Comparison of ENCODE assay signal across 15 mouse cellular contexts in genomic region chr6:138800836-138801740, GRCm38 (mm10).
DNase-seq lines count a peak whose midpoint lies in the region; ATAC-seq lines count a peak whose summit lies in the region.
"Had no signal": no experiment of that assay in that cellular context is flagged by ENCODE, and none has a peak within 500 bp of the region (broad histone marks: within the 10 kb centered on the region; RNA-seq: fewer than 3 reads in every experiment).

No protein-coding gene starts in this region.

- no peaks in the 10 kb centered on the region for H3K4me1 ChIP-seq in forebrain, embryonic 14.5 days (ENCODE audit: control insufficient read depth, insufficient read depth, low read length)
- H3K4me1 ChIP-seq: kidney, embryonic 15.5 days; liver, embryonic 12.5 days had no signal

- DNase-seq in heart, adult 8-10 months (ENCODE audit: low spot score) = peak; percentile 16
- no peak for DNase-seq in heart, adult 11 months
- peak; percentile 3 for DNase-seq in R1 (ENCODE audit: low read depth, low spot score)
- peak; percentile 53 for DNase-seq in forebrain, embryonic 14.5 days (ENCODE audit: low spot score)
- DNase-seq in left cerebral cortex, postnatal 14 days (ENCODE audit: low spot score in 2 of 2) = peak; percentile 22 to 33
- DNase-seq in cerebellum, adult 11-12 months = no peak
- DNase-seq: adrenal gland, postnatal 10 days; lung, postnatal 10 days; spleen, adult 18-20 months had no signal

- no peak overlapping the region for H3K9ac ChIP-seq in forebrain, embryonic 14.5 days (ENCODE audit: low read length)
- H3K9ac ChIP-seq: kidney, embryonic 15.5 days; liver, embryonic 12.5 days; midbrain, embryonic 12.5 days had no signal

- 57% methylated on average over 8 of the region's 8 CpGs for WGBS in forebrain, embryonic 14.5 days

- no peaks in the 10 kb centered on the region for H3K36me3 ChIP-seq in forebrain, embryonic 14.5 days (ENCODE audit: control insufficient read depth, insufficient read depth, low read length)
- H3K36me3 ChIP-seq: kidney, embryonic 15.5 days; liver, embryonic 12.5 days; midbrain, embryonic 12.5 days had no signal

- no peak overlapping the region for H3K4me2 ChIP-seq in forebrain, embryonic 14.5 days (ENCODE audit: low read length)
- H3K4me2 ChIP-seq: kidney, embryonic 15.5 days; liver, embryonic 12.5 days; midbrain, embryonic 12.5 days had no signal

- no peak overlapping the region for H3K27ac ChIP-seq in forebrain, embryonic 14.5 days (ENCODE audit: low read depth, low read length)
- H3K27ac ChIP-seq: kidney, embryonic 15.5 days; liver, embryonic 12.5 days; midbrain, embryonic 12.5 days had no signal

- no peak overlapping the region for H3K4me3 ChIP-seq in forebrain, embryonic 14.5 days (ENCODE audit: low read depth, low read length)
- H3K4me3 ChIP-seq: kidney, embryonic 15.5 days; liver, embryonic 12.5 days; midbrain, embryonic 12.5 days had no signal

- intact Hi-C loops in left cerebral cortex, postnatal 14 days (cut with DNase I) = no loop called here

- peak; percentile 80 for ATAC-seq in forebrain, embryonic 14.5 days
- ATAC-seq in granulocyte monocyte progenitor cell, adult 5-6 weeks (replicated peaks; ENCODE audit: poor library complexity, severe bottlenecking) = no peak
- ATAC-seq: liver, embryonic 12.5 days; Patski had no signal

- H3K9me3 ChIP-seq in forebrain, embryonic 14.5 days (replicated peaks; ENCODE audit: control insufficient read depth, low read length) = no peaks in the 10 kb centered on the region
- H3K9me3 ChIP-seq: kidney, embryonic 15.5 days; liver, embryonic 12.5 days; midbrain, embryonic 12.5 days had no signal

- no peaks in the 10 kb centered on the region for H3K27me3 ChIP-seq in forebrain, embryonic 14.5 days (replicated peaks; ENCODE audit: control insufficient read depth, insufficient read depth, low read length)
- H3K27me3 ChIP-seq: CH12.LX; kidney, embryonic 15.5 days; liver, embryonic 12.5 days; midbrain, embryonic 12.5 days; Patski had no signal

Comparison
In these comparisons a context has a peak if more than half of its experiments do, and no peak if none do; other contexts are left out.
1. DNase-seq: peak in heart, adult 8-10 months (single experiment), R1 (single experiment), forebrain, embryonic 14.5 days (single experiment) and left cerebral cortex, postnatal 14 days (2 of 2); none in heart, adult 11 months (single experiment) and cerebellum, adult 11-12 months (single experiment).